Mouse (Mus musculus) lung, postnatal 0 days (tissue): ENCODE measurements around the gene Prkar2b. TPM values are rescaled to one million over a fixed set of nuclear protein-coding genes. Genes with fewer than 3 reads are reported as not detected.

ENCODE experiments used
- ATAC-seq: fragments of 200-750 bp; cut with Nextera tagmentation; 2 replicates; pipeline ENCODE4 v1.8.0; 2017; ENCODE audit warnings: moderate library complexity
- DNase-seq: peaks from one replicate; pipeline ENCODE4 v3.0.0-alpha.2; 2016; ENCODE audit warnings: low spot score
- H3K27ac ChIP-seq: fragments of 300-500 bp; sonication (generic); 2 replicates; pipeline ENCODE4 v1.5.1; 2014; ENCODE audit warnings: antibody characterized with exemption, mild to moderate bottlenecking, low read length, mixed read lengths
- H3K27me3 ChIP-seq: fragments of 300-500 bp; sonication (generic); replicated peaks from 2 replicates; pipeline ENCODE4 v1.6.1; 2014; ENCODE audit warnings: low read length, mixed read lengths; ENCODE audit not compliant: insufficient read depth
- H3K36me3 ChIP-seq: fragments of 300-500 bp; sonication (generic); 2 replicates; pipeline ENCODE4 v1.6.1; 2014; ENCODE audit warnings: low read length, mixed read lengths; ENCODE audit not compliant: insufficient read depth
- H3K4me1 ChIP-seq: fragments of 300-500 bp; sonication (generic); 2 replicates; pipeline ENCODE4 v1.6.1; 2014; ENCODE audit warnings: antibody characterized with exemption, low read depth, low read length, mixed read lengths; ENCODE audit not compliant: insufficient read depth
- H3K4me2 ChIP-seq: fragments of 300-500 bp; sonication (generic); replicated peaks from 2 replicates; pipeline ENCODE4 v1.6.1; 2014; ENCODE audit warnings: low read depth, mild to moderate bottlenecking, low read length, moderate library complexity, mixed read lengths
- H3K4me3 ChIP-seq: fragments of 300-500 bp; sonication (generic); 2 replicates; pipeline ENCODE4 v1.5.1; 2014; ENCODE audit warnings: low read depth, low read length
- H3K9ac ChIP-seq: fragments of 300-500 bp; sonication (generic); replicated peaks from 2 replicates; pipeline ENCODE4 v1.6.1; 2014; ENCODE audit warnings: low read depth, mild to moderate bottlenecking
- H3K9me3 ChIP-seq: fragments of 300-500 bp; sonication (generic); 2 replicates; pipeline ENCODE4 v1.6.1; 2016; ENCODE audit warnings: low read length, mixed read lengths
- CTCF ChIP-seq: IDR thresholded peaks from 2 replicates; pipeline ENCODE4 v1.5.1; 2016; ENCODE audit warnings: antibody characterized with exemption, mild to moderate bottlenecking
- EP300 ChIP-seq: IDR thresholded peaks from 2 replicates; pipeline ENCODE4 v1.6.1; 2016; ENCODE audit warnings: antibody characterized with exemption, mild to moderate bottlenecking, control low read depth
- WGBS: fragments of 180-500 bp; shearing (Covaris S2); extraction: QIAGEN DNeasy Blood & Tissue Kit; methylation state at CpG from one replicate; pipeline ENCODE4 v1.1.7; 2014; 5-methylcytosine and 5-hydroxymethylcytosine counted together
- polyA plus RNA-seq: library from polyadenylated mRNA; unstranded; fragments of >200 nt; fragmentation: Nextera tagmentation; extraction: Ambion mirVana; gene quantifications from 2 replicates; pipeline ENCODE4 v1.2.1, GENCODE M21; 2015

Gene Prkar2b
- polyA plus RNA-seq, 1 experiment from 2014 or later, result 11.0 TPM

DNA sequence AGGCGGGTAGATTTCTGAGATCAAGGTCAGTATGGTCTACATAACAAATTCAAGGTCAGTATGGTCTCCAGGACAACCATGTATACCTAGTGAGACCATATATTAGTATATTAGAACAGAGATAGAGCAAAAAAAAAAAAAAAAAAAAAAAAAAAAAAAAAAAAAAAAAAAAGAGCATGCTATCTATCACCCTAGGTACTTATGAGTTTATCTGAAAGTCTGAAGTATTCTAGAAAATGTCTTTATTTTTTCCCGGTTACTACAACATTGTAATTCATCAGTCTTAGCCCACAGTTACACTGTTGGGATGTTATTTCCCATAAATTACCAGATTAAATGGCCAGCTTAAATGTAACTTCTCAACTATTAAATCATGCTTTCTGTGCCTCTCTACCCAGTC, 116.7 kb downstream of the Prkar2b start:
- H3K4me3 ChIP-seq, result no peak overlapping the region
- DNase-seq (no peak), ATAC-seq (no peak)
- no peaks in the 10 kb centered on the region for H3K4me1 ChIP-seq
- no peaks in the 10 kb centered on the region for H3K9me3 ChIP-seq
- H3K9ac ChIP-seq, result no peak overlapping the region
- no peak overlapping the region for H3K27ac ChIP-seq
- TF ChIP-seq CTCF (no peak), EP300 (no peak)
- H3K36me3 ChIP-seq, result peaks cover 17% of the 10 kb centered on the region; the same call in 1 of the 2 replicates
- 80% methylated on average over 2 of the region's 2 CpGs for WGBS
- H3K4me2 ChIP-seq, result no peak overlapping the region
- H3K27me3 ChIP-seq, result no peaks in the 10 kb centered on the region

GRCm38 (mm10) chr12:31943020-31943654, 118.0 kb downstream of the Prkar2b start:
- H3K9me3 ChIP-seq, result no peaks in the 10 kb centered on the region
- no peak overlapping the region for H3K27ac ChIP-seq
- no peak overlapping the region for H3K4me2 ChIP-seq
- H3K36me3 ChIP-seq, result peaks cover 28% of the 10 kb centered on the region
- H3K27me3 ChIP-seq, result no peaks in the 10 kb centered on the region
- TF ChIP-seq CTCF, result no peak
- no peak overlapping the region for H3K9ac ChIP-seq
- no peak overlapping the region for H3K4me3 ChIP-seq
- H3K4me1 ChIP-seq, result no peaks in the 10 kb centered on the region
- 74% methylated on average over 4 of the region's 4 CpGs for WGBS
- ATAC-seq (no peak), DNase-seq (no peak)

GRCm38 (mm10) chr12:31939026-31939425, 122.1 kb downstream of the Prkar2b start:
- Histone ChIP-seq H3K4me2 (no peak overlapping the region), H3K36me3 (peaks cover 51% of the 10 kb centered on the region), H3K27ac (no peak overlapping the region), H3K4me1 (no peaks in the 10 kb centered on the region), H3K9me3 (no peaks in the 10 kb centered on the region), H3K9ac (no peak overlapping the region), H3K4me3 (no peak overlapping the region), H3K27me3 (no peaks in the 10 kb centered on the region)
- ATAC-seq, result no peak
- no peak for DNase-seq
- TF ChIP-seq CTCF (no peak), EP300 (no peak)

DNA sequence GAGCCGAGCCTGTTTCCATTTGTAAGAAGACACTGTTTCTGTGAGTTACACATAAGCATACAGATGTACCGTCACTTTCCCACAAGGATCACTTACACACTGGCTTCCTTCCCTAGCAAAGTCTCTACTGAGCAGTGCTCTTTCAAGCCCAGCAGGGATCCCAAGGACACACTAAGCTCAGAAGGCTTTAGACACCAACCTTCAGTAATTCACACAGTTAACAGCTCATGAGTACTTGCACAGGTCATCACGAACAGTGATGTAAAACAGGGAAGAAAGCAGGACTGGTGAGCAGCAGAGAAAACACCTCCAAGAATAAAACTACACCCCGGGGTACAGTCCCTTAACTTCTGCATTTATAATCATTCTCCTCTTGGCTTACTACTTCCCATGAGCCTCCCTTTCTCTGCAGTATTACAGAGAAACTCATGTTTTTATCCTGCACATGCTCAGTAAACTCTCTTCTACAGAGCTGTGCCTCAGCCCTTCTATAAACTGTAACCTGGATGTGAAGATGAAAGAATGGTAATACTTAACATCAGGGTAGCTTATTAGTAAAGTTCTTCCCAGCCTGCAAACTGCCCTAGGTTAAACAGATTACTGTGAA, 122.6 kb downstream of the Prkar2b start:
- no peaks in the 10 kb centered on the region for H3K27me3 ChIP-seq
- H3K9ac ChIP-seq, result no peak overlapping the region
- no peak overlapping the region for H3K27ac ChIP-seq
- TF ChIP-seq CTCF (no peak), EP300 (no peak)
- no peak overlapping the region for H3K4me3 ChIP-seq
- no peaks in the 10 kb centered on the region for H3K9me3 ChIP-seq
- H3K4me1 ChIP-seq, result no peaks in the 10 kb centered on the region
- no peak for ATAC-seq
- H3K36me3 ChIP-seq, result peaks cover 53% of the 10 kb centered on the region
- WGBS, result 92% methylated on average over 4 of the region's 4 CpGs
- DNase-seq, result no peak
- no peak overlapping the region for H3K4me2 ChIP-seq

DNA sequence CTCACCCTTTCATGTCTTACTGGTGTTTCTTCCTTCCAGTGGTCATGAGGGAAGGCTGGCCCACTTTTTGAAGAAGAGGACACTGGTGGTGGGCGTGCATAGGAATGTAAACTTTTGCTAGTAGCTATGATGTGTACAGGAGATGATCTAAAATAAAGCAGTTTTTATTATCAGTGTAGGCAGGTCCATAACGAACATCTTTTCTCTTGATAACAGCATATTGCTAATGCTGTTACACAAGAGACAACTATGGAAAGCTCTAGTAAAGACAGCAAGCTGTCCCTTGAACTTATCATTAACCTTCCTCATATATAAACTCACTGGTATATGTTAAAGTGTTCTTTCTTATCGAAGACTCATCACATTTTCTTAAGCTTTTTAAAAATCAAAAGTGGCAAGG, 123.5 kb downstream of the Prkar2b start:
- Histone ChIP-seq H3K36me3 (peaks cover 50% of the 10 kb centered on the region), H3K4me1 (no peaks in the 10 kb centered on the region), H3K4me3 (no peak overlapping the region), H3K9ac (no peak overlapping the region), H3K27ac (no peak overlapping the region), H3K27me3 (no peaks in the 10 kb centered on the region), H3K9me3 (no peaks in the 10 kb centered on the region), H3K4me2 (no peak overlapping the region)
- no peak for ATAC-seq
- no peak for DNase-seq
- TF ChIP-seq EP300 (no peak), CTCF (no peak)
- 89% methylated on average over 3 of the region's 3 CpGs for WGBS

- Histone ChIP-seq H3K9ac (no peak overlapping the region), H3K9me3 (no peaks in the 10 kb centered on the region), H3K27ac (no peak overlapping the region), H3K36me3 (peaks cover 50% of the 10 kb centered on the region), H3K27me3 (no peaks in the 10 kb centered on the region), H3K4me2 (no peak overlapping the region), H3K4me1 (no peaks in the 10 kb centered on the region), H3K4me3 (no peak overlapping the region)
- TF ChIP-seq CTCF (no peak), EP300 (no peak)
- ATAC-seq, result no peak
- no peak for DNase-seq
- 63% methylated on average over 6 of the region's 6 CpGs for WGBS
Observed at GRCm38 (mm10) chr12:31936657-31937300, 124.3 kb downstream of the Prkar2b start.
